Mouse (Mus musculus) hindbrain, embryonic 16.5 days (tissue): ENCODE results near the gene Trpv4. TPM values are rescaled to one million over a fixed set of nuclear protein-coding genes. Genes with fewer than 3 reads are reported as not detected.

Source experiments
- ATAC-seq: fragments of 200-750 bp; cut with Nextera tagmentation; 2 replicates; pipeline ENCODE4 v1.8.0; 2017; ENCODE audit warnings: moderate TSS enrichment, moderate library complexity
- H3K27ac ChIP-seq: fragments of 300-500 bp; sonication (generic); 2 replicates; pipeline ENCODE4 v1.5.1; 2014; ENCODE audit warnings: low read depth, mild to moderate bottlenecking, control low read depth, low read length, moderate library complexity
- H3K27me3 ChIP-seq: fragments of 300-500 bp; sonication (generic); replicated peaks from 2 replicates; pipeline ENCODE4 v1.6.1; 2014; ENCODE audit warnings: low read length; ENCODE audit not compliant: control insufficient read depth, insufficient read depth
- H3K36me3 ChIP-seq: fragments of 300-500 bp; sonication (generic); 2 replicates; pipeline ENCODE4 v1.6.1; 2014; ENCODE audit warnings: mild to moderate bottlenecking, low read length, moderate library complexity, mixed read lengths; ENCODE audit not compliant: control insufficient read depth, insufficient read depth
- H3K4me1 ChIP-seq: fragments of 300-500 bp; sonication (generic); 2 replicates; pipeline ENCODE4 v1.6.1; 2014; ENCODE audit warnings: low read depth, low read length; ENCODE audit not compliant: control insufficient read depth, insufficient read depth
- H3K4me2 ChIP-seq: fragments of 300-500 bp; sonication (generic); 2 replicates; pipeline ENCODE4 v1.6.1; 2014; ENCODE audit warnings: mild to moderate bottlenecking, low read length, control low read depth, moderate library complexity
- H3K4me3 ChIP-seq: fragments of 300-500 bp; sonication (generic); 2 replicates; pipeline ENCODE4 v1.5.1; 2014; ENCODE audit warnings: mild to moderate bottlenecking, low read length, control low read depth, moderate library complexity
- H3K9ac ChIP-seq: fragments of 300-500 bp; sonication (generic); 2 replicates; pipeline ENCODE4 v1.6.1; 2014; ENCODE audit warnings: low read depth, mild to moderate bottlenecking, control low read depth, low read length, moderate library complexity
- H3K9me3 ChIP-seq: fragments of 300-500 bp; sonication (generic); 2 replicates; pipeline ENCODE4 v1.6.1; 2014; ENCODE audit warnings: mild to moderate bottlenecking, low read length, moderate library complexity; ENCODE audit not compliant: control insufficient read depth
- WGBS: fragments of 180-500 bp; shearing (Covaris S2); extraction: QIAGEN DNeasy Blood & Tissue Kit; methylation state at CpG from one replicate; pipeline ENCODE4 v1.1.7; 2014; 5-methylcytosine and 5-hydroxymethylcytosine counted together
- polyA plus RNA-seq: library from polyadenylated mRNA; unstranded; fragments of >200 nt; fragmentation: Nextera tagmentation; extraction: Ambion mirVana; gene quantifications from 2 replicates; pipeline ENCODE4 v1.2.1, GENCODE M21; 2015

Gene Trpv4
- polyA plus RNA-seq, 1 experiment from 2014 or later, result 3.0 TPM

DNA sequence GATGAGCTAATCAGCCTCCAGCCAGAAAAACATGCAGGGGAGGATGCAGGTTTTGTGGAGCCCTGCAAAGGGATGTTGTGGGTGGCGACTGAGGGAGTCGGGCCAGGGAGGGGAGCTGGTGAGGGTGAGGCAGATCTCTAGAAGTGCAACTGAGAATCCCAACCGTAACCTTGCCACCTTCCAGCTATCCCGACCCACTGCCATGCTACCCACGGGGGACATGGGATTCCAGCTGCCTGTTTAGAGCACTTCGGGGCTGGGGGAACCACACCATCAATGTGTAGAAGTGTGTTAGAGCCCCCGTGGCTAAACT, 18.6 kb downstream of the Trpv4 start:
- peak; percentile 48 for ATAC-seq
- Histone ChIP-seq H3K36me3 (no peaks in the 10 kb centered on the region), H3K9ac (no peak overlapping the region), H3K27me3 (no peaks in the 10 kb centered on the region; the same call in 1 of the 2 replicates), H3K27ac (no peak overlapping the region), H3K4me2 (peak overlapping the region; percentile 55), H3K4me3 (no peak overlapping the region), H3K9me3 (no peaks in the 10 kb centered on the region), H3K4me1 (no peaks in the 10 kb centered on the region)
- WGBS, result 30% methylated on average over 7 of the region's 7 CpGs

DNA sequence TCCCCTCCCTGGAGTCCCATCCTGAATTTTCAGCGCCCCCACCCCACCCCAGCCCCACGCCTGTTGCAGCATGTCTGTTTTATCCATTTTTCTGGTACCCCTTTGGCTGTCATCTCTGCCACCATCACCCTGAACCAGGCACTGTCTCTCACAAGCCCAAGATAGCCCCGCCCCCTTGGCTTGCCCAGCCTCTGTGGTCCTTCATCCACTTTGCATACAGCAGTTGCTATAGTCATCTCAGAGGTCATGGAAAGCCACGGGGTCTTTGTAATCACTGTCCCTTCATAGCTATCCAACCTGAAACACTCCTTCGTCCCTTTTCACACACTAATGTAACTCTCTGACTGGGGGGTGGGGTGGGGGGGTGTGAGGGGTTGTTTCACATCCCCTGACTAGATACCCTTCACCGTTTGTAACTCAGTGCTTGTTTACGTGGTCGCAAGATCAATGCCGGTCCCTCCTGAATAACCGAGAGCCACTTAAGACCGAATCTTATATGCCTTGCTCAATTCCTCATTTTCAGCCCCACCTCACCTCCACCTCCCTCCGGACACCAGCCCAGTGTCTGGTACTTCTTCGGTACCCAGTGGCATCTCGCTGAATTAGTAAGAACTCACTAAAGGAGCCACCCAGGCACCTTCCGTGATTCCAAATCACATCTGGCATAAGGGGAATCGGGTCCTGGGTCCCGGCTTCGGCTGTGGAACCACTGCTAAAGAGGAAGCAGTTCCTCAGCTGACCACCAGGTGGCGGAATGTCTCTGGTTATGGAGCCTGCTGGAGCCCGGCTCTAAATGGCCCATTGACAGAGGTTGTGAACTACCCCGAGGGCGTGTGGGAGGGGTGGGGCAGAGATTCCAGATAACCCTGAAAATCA, 19.2 kb downstream of the Trpv4 start:
- no peaks in the 10 kb centered on the region; the same call in 1 of the 2 replicates for H3K27me3 ChIP-seq
- H3K4me2 ChIP-seq, result peak overlapping the region; percentile 55
- H3K4me1 ChIP-seq, result no peaks in the 10 kb centered on the region
- whole genome bisulfite sequencing, result 11% methylated on average over 22 of the region's 22 CpGs
- no peak overlapping the region for H3K27ac ChIP-seq
- ATAC-seq, result peak; percentile 88
- H3K9ac ChIP-seq, result peak overlapping the region; percentile 47; the same call in 1 of the 2 replicates
- H3K36me3 ChIP-seq, result no peaks in the 10 kb centered on the region
- H3K4me3 ChIP-seq, result no peak overlapping the region
- H3K9me3 ChIP-seq, result no peaks in the 10 kb centered on the region

DNA sequence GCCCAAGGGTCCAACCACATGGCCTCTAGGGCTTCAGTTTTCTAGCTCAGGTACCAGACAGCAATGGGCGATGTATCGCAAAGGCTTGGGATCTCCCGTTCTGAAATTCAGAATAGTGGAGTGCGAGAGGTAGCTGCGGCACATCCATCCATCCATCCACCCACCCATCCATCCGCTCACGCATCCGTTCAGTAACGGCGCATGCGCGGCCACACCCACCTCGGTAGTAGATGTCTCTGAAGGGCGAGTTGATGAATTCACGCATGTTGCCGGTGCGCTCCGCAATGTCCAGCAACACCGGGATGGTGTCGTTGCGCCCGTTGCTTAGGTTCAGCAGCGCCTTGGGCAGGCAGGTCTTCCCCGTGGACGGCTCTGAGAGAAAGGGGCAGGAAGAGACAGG, 22.1 kb downstream of the Trpv4 start:
- Histone ChIP-seq H3K36me3 (no peaks in the 10 kb centered on the region), H3K9me3 (no peaks in the 10 kb centered on the region), H3K4me3 (no peak overlapping the region), H3K9ac (no peak overlapping the region), H3K4me2 (no peak overlapping the region), H3K27me3 (no peaks in the 10 kb centered on the region; the same call in 1 of the 2 replicates), H3K27ac (no peak overlapping the region), H3K4me1 (no peaks in the 10 kb centered on the region)
- ATAC-seq, result no peak
- WGBS, result 80% methylated on average over 25 of the region's 25 CpGs

DNA sequence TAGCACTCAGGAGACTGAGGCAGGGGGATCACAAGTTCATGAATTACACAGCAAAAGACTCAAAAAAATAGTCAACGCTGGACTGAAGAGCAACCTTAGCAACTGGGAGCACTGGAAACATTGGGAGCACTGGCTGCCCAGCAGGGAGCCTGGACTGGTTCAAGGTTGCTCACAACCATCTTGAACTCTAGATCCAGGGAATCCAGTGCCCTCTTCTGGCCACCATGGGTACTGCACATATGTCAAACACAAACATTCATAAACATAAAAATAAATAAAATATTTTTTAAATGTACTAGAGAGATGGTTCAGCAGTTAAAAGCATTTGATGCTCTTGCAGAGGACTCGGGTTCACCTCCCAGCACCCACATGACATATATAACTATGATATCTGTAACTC, 26.9 kb downstream of the Trpv4 start:
- H3K9me3 ChIP-seq, result no peaks in the 10 kb centered on the region
- no peak overlapping the region for H3K4me2 ChIP-seq
- no peaks in the 10 kb centered on the region for H3K36me3 ChIP-seq
- H3K9ac ChIP-seq, result no peak overlapping the region
- H3K27me3 ChIP-seq, result no peaks in the 10 kb centered on the region; the same call in 1 of the 2 replicates
- no peak for ATAC-seq
- H3K4me3 ChIP-seq, result no peak overlapping the region
- no peaks in the 10 kb centered on the region for H3K4me1 ChIP-seq
- 49% methylated on average over 2 of the region's 2 CpGs for WGBS
- no peak overlapping the region for H3K27ac ChIP-seq

DNA sequence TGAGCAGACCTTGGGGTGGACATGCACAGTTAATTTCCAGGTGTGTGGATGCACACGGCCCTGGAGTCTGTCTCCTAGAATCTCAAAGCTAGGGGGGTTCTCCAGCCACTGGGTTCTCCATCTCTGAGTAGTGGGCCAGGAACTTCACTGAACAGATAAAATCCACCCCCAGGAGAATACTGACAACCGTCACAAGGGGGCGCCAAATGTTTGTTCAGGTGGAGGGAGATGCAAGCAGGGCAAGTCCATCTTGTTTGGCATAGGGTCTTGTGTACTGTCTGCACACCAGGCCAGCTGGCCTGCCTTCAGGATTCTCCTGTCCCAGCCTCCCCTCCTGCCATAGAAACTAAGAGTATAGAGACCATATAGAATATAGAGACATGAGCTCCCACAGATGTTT, 32.6 kb downstream of the Trpv4 start:
- no peak overlapping the region for H3K4me2 ChIP-seq
- no peaks in the 10 kb centered on the region for H3K36me3 ChIP-seq
- H3K9ac ChIP-seq, result no peak overlapping the region
- no peak overlapping the region for H3K27ac ChIP-seq
- no peaks in the 10 kb centered on the region for H3K4me1 ChIP-seq
- H3K27me3 ChIP-seq, result no peaks in the 10 kb centered on the region; the same call in 1 of the 2 replicates
- WGBS, result 27% methylated on average over 3 of the region's 3 CpGs
- H3K9me3 ChIP-seq, result no peaks in the 10 kb centered on the region
- H3K4me3 ChIP-seq, result no peak overlapping the region
- no peak for ATAC-seq

DNA sequence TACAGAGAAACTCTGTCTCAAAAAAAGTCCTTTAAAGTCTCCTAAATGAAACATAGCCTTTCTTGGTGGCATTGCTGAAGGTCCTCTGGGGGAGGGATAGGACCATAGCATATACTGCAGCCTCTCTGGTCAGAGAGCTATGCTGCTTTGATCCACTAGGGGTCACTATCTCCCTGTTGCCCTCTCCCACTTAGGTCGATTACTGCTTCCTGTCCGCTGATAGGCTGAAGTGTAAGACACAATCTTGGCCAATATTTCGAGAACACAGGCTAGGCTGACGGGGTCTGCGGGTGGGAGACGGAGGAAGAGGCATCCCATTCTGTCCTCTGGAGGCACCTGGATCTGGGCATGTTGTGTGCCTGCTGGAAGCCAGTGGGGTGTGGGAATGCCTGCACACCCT, 37.9 kb downstream of the Trpv4 start:
- Histone ChIP-seq H3K4me2 (no peak overlapping the region), H3K9ac (no peak overlapping the region), H3K4me3 (no peak overlapping the region), H3K4me1 (no peaks in the 10 kb centered on the region), H3K36me3 (no peaks in the 10 kb centered on the region), H3K9me3 (no peaks in the 10 kb centered on the region), H3K27ac (no peak overlapping the region), H3K27me3 (no peaks in the 10 kb centered on the region)
- ATAC-seq, result no peak
- WGBS, result 53% methylated on average over 6 of the region's 6 CpGs

DNA sequence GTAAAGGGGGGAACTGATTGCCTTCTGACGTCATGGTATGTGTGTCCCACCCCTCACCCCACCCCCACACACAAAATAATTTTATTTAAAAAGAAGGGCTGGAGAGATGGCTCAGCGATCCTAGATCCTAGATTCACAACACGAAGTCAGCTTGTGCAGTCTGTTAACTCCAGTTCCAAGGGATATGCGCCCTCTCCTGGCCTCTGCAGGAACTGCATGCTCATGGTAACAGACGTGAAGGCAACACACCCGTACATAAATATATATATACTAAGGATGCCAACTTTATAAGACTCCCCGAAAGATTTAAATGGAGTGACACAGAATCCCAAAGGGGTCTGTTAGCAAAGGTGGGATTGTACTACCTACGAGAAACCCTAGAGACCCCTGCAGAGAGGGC, 39.4 kb downstream of the Trpv4 start:
- Histone ChIP-seq H3K27me3 (no peaks in the 10 kb centered on the region), H3K36me3 (no peaks in the 10 kb centered on the region), H3K4me1 (no peaks in the 10 kb centered on the region), H3K4me2 (no peak overlapping the region), H3K9me3 (no peaks in the 10 kb centered on the region), H3K27ac (no peak overlapping the region), H3K9ac (no peak overlapping the region), H3K4me3 (no peak overlapping the region)
- WGBS, result 25% methylated on average over 8 of the region's 8 CpGs
- no peak for ATAC-seq

DNA sequence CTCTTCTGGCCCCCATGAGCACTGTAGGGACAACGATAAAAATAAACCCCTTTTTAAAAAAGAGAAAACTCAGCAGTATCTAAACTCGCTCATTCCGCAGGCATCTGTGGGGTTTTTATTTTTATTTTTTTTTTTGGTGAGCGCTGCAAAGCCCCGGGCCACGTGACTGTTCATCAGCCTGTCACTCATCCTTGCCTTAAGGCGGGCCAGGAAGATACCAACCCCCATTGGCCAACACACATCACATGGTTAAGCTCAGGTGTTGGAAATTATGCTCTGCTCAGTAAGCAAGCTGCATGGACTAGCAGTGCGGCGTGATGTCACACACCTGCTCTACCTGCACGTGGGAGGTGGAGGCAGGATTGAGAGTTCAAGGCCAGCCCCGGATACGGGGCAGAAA, 40.4 kb downstream of the Trpv4 start:
- Histone ChIP-seq H3K4me2 (no peak overlapping the region), H3K4me3 (no peak overlapping the region), H3K27me3 (no peaks in the 10 kb centered on the region), H3K9me3 (no peaks in the 10 kb centered on the region), H3K27ac (no peak overlapping the region), H3K9ac (no peak overlapping the region), H3K36me3 (no peaks in the 10 kb centered on the region), H3K4me1 (no peaks in the 10 kb centered on the region)
- WGBS, result 85% methylated on average over 12 of the region's 12 CpGs
- ATAC-seq, result no peak

DNA sequence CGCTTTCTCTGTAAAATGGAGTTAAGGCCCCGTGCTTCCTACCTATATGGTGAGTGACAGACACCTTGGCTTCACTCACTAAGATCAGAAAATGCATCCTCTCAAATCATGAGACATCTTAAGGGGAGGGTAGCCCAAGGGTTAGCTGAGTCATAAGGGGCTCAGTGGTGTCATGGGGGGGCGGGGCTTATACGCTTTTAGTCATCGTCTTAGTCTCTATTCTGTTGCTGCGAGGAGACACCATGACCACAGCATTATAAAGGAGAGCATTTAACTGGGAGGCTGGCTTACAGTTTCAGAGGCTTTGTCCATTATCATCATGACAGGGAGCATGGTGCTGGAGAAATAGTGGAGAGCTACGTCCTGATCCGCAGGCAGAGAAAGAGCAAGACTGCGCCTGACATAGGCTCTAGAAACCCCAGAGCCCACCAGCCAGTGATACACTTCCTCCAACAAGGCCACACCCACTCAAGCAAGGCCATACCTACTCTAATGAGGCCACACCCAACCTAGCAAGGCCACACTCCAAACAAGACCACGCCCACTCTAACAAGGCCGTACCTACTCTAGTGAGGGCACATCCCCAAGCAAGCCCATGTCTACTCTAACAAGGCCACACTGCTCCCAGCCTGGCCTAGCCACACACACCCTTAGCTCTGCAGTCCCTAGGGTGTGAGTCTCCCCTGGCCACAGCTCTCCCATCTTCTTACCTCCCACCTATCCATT, 41.7 kb downstream of the Trpv4 start:
- Histone ChIP-seq H3K27ac (no peak overlapping the region), H3K4me1 (no peaks in the 10 kb centered on the region), H3K9me3 (no peaks in the 10 kb centered on the region), H3K36me3 (peaks cover 4% of the 10 kb centered on the region; the same call in 1 of the 2 replicates), H3K4me3 (no peak overlapping the region), H3K27me3 (no peaks in the 10 kb centered on the region), H3K4me2 (no peak overlapping the region), H3K9ac (no peak overlapping the region)
- ATAC-seq, result no peak
- WGBS, result 80% methylated on average over 11 of the region's 11 CpGs
